Mouse (Mus musculus) limb, embryonic 13.5 days (tissue): ENCODE measurements at regions not wholly inside any gene's neighbourhood (a gene's known extent, or its start where the extent isn't known, plus 50 kb on each side); places are given as distances from the start of the nearest gene placed in this dataset. TPM values are rescaled to one million over a fixed set of nuclear protein-coding genes. Genes with fewer than 3 reads are reported as not detected.

Experiments used
- ATAC-seq: fragments of 200-750 bp; cut with Nextera tagmentation; 2 replicates; pipeline ENCODE4 v1.8.0; 2017; ENCODE audit warnings: low read depth, moderate number of reproducible peaks, moderate TSS enrichment; ENCODE audit not compliant: low FRiP score
- H3K27ac ChIP-seq: fragments of 300-500 bp; sonication (generic); 2 replicates; pipeline ENCODE4 v1.5.1; 2015; ENCODE audit warnings: inconsistent platforms, mild to moderate bottlenecking, moderate library complexity
- H3K27me3 ChIP-seq: fragments of 300-500 bp; sonication (generic); 2 replicates; pipeline ENCODE4 v1.6.1; 2015; ENCODE audit warnings: mild to moderate bottlenecking, inconsistent platforms
- H3K36me3 ChIP-seq: fragments of 300-500 bp; sonication (generic); 2 replicates; pipeline ENCODE4 v1.6.1; 2015; ENCODE audit warnings: inconsistent platforms, mild to moderate bottlenecking, moderate library complexity
- H3K4me1 ChIP-seq: fragments of 300-500 bp; sonication (generic); 2 replicates; pipeline ENCODE4 v1.6.1; 2015; ENCODE audit warnings: inconsistent platforms
- H3K4me2 ChIP-seq: fragments of 300-500 bp; sonication (generic); replicated peaks from 2 replicates; pipeline ENCODE4 v1.6.1; 2015; ENCODE audit warnings: inconsistent platforms, mild to moderate bottlenecking, moderate library complexity
- H3K4me3 ChIP-seq: fragments of 300-500 bp; sonication (generic); 2 replicates; pipeline ENCODE4 v1.5.1; 2015; ENCODE audit warnings: moderate library complexity, mild to moderate bottlenecking, inconsistent platforms
- H3K9ac ChIP-seq: fragments of 300-500 bp; sonication (generic); 2 replicates; pipeline ENCODE4 v1.6.1; 2015; ENCODE audit warnings: mild to moderate bottlenecking, inconsistent platforms
- H3K9me3 ChIP-seq: fragments of 300-500 bp; sonication (generic); 2 replicates; pipeline ENCODE4 v1.6.1; 2016; ENCODE audit warnings: inconsistent platforms
- WGBS: fragments of 180-500 bp; shearing (Covaris S2); methylation state at CpG from one replicate; pipeline ENCODE4 v1.1.7; 2015; 5-methylcytosine and 5-hydroxymethylcytosine counted together
- microRNA-seq: library from miRNA; unstranded; fragments of <30 nt; microRNA quantifications from one replicate; pipeline ENCODE4, GENCODE M21; 2016

- Histone ChIP-seq H3K36me3 (no peaks in the 10 kb centered on the region), H3K4me1 (peaks cover 22% of the 10 kb centered on the region), H3K27me3 (no peaks in the 10 kb centered on the region), H3K9ac (no peak overlapping the region), H3K4me2 (no peak overlapping the region), H3K4me3 (no peak overlapping the region), H3K9me3 (no peaks in the 10 kb centered on the region), H3K27ac (no peak overlapping the region)
- ATAC-seq, result no peak
- 78% methylated on average over 3 of the region's 3 CpGs for WGBS
Observed at GRCm38 (mm10) chr1:73074525-73074924, 58.8 kb upstream of the Tnp1 start.

- Histone ChIP-seq H3K4me2 (no peak overlapping the region), H3K36me3 (no peaks in the 10 kb centered on the region), H3K9ac (no peak overlapping the region), H3K9me3 (no peaks in the 10 kb centered on the region), H3K27me3 (no peaks in the 10 kb centered on the region), H3K27ac (no peak overlapping the region), H3K4me1 (peaks cover 22% of the 10 kb centered on the region), H3K4me3 (no peak overlapping the region)
- ATAC-seq, result no peak
- 37% methylated on average over 5 of the region's 5 CpGs for WGBS
Observed at GRCm38 (mm10) chr1:73072237-73072904, 56.7 kb upstream of the Tnp1 start.

GRCm38 (mm10) chr1:73070126-73070525, 54.4 kb upstream of the Tnp1 start:
- H3K4me3 ChIP-seq, result no peak overlapping the region
- H3K9ac ChIP-seq, result no peak overlapping the region
- no peak overlapping the region for H3K4me2 ChIP-seq
- H3K9me3 ChIP-seq, result no peaks in the 10 kb centered on the region
- WGBS, result 21% methylated on average over 2 of the region's 2 CpGs
- H3K4me1 ChIP-seq, result peaks cover 19% of the 10 kb centered on the region
- H3K27ac ChIP-seq, result no peak overlapping the region
- no peak for ATAC-seq
- H3K27me3 ChIP-seq, result no peaks in the 10 kb centered on the region
- no peaks in the 10 kb centered on the region for H3K36me3 ChIP-seq

Small RNA genes in the stretch of these regions (microRNA-seq; reads per million reads assigned to microRNA genes)
- not detected for gene Mir6351
